Mouse (Mus musculus) cortical plate, adult 2 months (tissue): Measurements from ENCODE around the gene Hps6.

Experiments
- CTCF ChIP-seq: fragments of 200-500 bp; IDR thresholded peaks from 2 replicates; pipeline ENCODE4 v1.5.1; 2011; ENCODE audit warnings: mild to moderate bottlenecking, control low read depth, low read length; ENCODE audit not compliant: insufficient read depth; ENCODE audit errors: extremely low read depth
- POLR2A ChIP-seq: fragments of 200-500 bp; IDR thresholded peaks from 2 replicates; pipeline ENCODE4 v1.6.1; 2011; ENCODE audit warnings: mild to moderate bottlenecking, low read length, control low read depth; ENCODE audit not compliant: insufficient read depth; ENCODE audit errors: extremely low read depth

DNA sequence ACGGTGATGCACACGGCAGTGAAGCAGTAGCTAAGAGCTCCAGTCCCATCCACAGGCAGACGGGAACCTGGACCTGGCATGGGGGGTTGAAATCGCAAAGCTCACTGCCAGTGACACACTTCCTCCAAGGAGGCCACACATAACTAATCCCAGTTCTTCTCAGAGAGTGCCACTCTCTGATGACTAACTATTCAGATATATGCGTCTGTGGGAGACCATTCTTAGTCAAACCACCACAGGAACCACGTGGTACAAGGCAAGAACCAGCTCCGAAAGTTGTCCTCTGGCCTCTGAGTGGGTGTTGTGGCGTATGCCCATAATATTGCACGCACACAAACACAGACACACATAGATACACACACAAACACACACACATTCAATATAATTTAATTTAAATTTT is 1.0 kb upstream of the Hps6 start:
- TF ChIP-seq POLR2A (no peak), CTCF (no peak)
